Mouse (Mus musculus) bone marrow macrophage, adult 2 months (primary cell): ENCODE data around the gene Mrps23. TPM values are rescaled to one million over a fixed set of nuclear protein-coding genes. Genes with fewer than 3 reads are reported as not detected.
"Not testable (repeated sequence)": the region's sequence is repeated elsewhere in the genome, so short reads cannot be mapped to it uniquely, and the experiment has no call there.

Source experiments
- H3K27ac ChIP-seq: 2 replicates; pipeline ENCODE4 v1.5.1; 2012; ENCODE audit warnings: low read depth, low read length; ENCODE audit not compliant: insufficient read depth
- H3K4me1 ChIP-seq: 2 replicates; pipeline ENCODE4 v1.6.1; 2012; ENCODE audit warnings: low read length; ENCODE audit not compliant: control insufficient read depth, insufficient read depth
- H3K4me3 ChIP-seq: 2 replicates; pipeline ENCODE4 v1.5.1; 2012; ENCODE audit warnings: mild to moderate bottlenecking, low read length, moderate library complexity; ENCODE audit not compliant: insufficient read depth
- CTCF ChIP-seq: IDR thresholded peaks from 2 replicates; pipeline ENCODE4 v1.5.1; 2012; ENCODE audit warnings: low read depth, mild to moderate bottlenecking, low read length, moderate library complexity
- POLR2A ChIP-seq: IDR thresholded peaks from 2 replicates; pipeline ENCODE4 v1.6.1; 2012; ENCODE audit warnings: mild to moderate bottlenecking, low read depth, low read length, borderline replicate concordance
- polyA plus RNA-seq: library from polyadenylated mRNA; stranded (reverse); fragments of >200 nt; gene quantifications from 2 replicates; pipeline ENCODE4 v1.2.4, GENCODE M21; 2012; ENCODE audit not compliant: missing spikeins, insufficient read depth, insufficient read length

Mrps23 gene
- polyA plus RNA-seq, 1 experiment = 60.4 TPM

GRCm38 (mm10) chr11:88201172-88201571 lies 3.0 kb upstream of the Mrps23 start:
- H3K4me1 ChIP-seq = peaks cover 33% of the 10 kb centered on the region
- no peak for TF ChIP-seq POLR2A
- no peak for TF ChIP-seq CTCF

GRCm38 (mm10) chr11:88202077-88202476 lies 2.1 kb upstream of the Mrps23 start:
- Histone ChIP-seq H3K27ac (no peak overlapping the region), H3K4me3 (no peak overlapping the region), H3K4me1 (peaks cover 33% of the 10 kb centered on the region)
- no peak for TF ChIP-seq POLR2A
- TF ChIP-seq CTCF = no peak

More at GRCm38 (mm10) chr11:88201172-88201571, 3.0 kb upstream of the Mrps23 start:
- peak overlapping the region; percentile 22; the same call in 1 of the 2 replicates for H3K27ac ChIP-seq
- H3K4me3 ChIP-seq = no peak overlapping the region

- Histone ChIP-seq H3K27ac (peak overlapping the region; percentile 47), H3K4me1 (peaks cover 27% of the 10 kb centered on the region), H3K4me3 (peak overlapping the region; percentile 82)
- no peak for TF ChIP-seq CTCF
- TF ChIP-seq POLR2A = no peak
Observed at GRCm38 (mm10) chr11:88204593-88205368, 593 bp downstream of the Mrps23 start.

GRCm38 (mm10) chr11:88206576-88206975 lies 2.4 kb downstream of the Mrps23 start:
- not testable (repeated sequence) for H3K4me3 ChIP-seq, H3K27ac ChIP-seq
- TF ChIP-seq CTCF = 0 out of 2 replicates have a peak, but pooled peaks have one; percentile 8
- peaks cover 19% of the 10 kb centered on the region for H3K4me1 ChIP-seq

GRCm38 (mm10) chr11:88207697-88208096 lies 3.5 kb downstream of the Mrps23 start:
- TF ChIP-seq CTCF (no peak), POLR2A (no peak)
- Histone ChIP-seq H3K4me3 (no peak overlapping the region), H3K27ac (no peak overlapping the region), H3K4me1 (peaks cover 13% of the 10 kb centered on the region)

- Histone ChIP-seq H3K4me1 (no peaks in the 10 kb centered on the region), H3K4me3 (no peak overlapping the region), H3K27ac (no peak overlapping the region)
- TF ChIP-seq CTCF (no peak), POLR2A (no peak)
Observed at GRCm38 (mm10) chr11:88211824-88212582, 7.8 kb downstream of the Mrps23 start.

DNA sequence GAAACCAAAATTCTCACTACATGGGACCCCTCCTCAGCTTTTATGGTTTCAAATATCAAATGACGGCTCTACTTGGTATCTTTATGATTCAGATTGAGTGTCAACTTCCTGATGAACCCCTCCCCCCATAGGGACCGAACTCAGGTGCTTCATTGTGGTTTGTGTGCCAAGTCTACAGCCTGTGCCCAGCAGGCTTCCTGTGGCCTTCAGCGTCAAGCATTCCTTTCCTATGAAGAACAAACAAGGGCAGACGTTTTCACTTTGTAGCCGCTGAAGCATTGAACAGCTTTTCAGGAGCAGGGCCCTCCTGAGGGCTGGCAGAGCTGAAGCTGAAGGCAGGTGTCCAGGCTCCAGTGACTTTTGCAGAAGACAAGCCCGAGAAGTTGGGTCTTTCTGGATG lies 9.6 kb downstream of the Mrps23 start:
- peaks cover 3% of the 10 kb centered on the region; the same call in 1 of the 2 replicates for H3K4me1 ChIP-seq
- H3K27ac ChIP-seq = no peak overlapping the region
- TF ChIP-seq CTCF (no peak), POLR2A (no peak)
- H3K4me3 ChIP-seq = no peak overlapping the region

- H3K4me1 ChIP-seq = peaks cover 3% of the 10 kb centered on the region; the same call in 1 of the 2 replicates
- H3K4me3 ChIP-seq = no peak overlapping the region
- no peak overlapping the region for H3K27ac ChIP-seq
- no peak for TF ChIP-seq CTCF
- no peak for TF ChIP-seq POLR2A
Observed at GRCm38 (mm10) chr11:88214881-88215831, 11.0 kb downstream of the Mrps23 start.

GRCm38 (mm10) chr11:88216231-88216685 lies 12.1 kb downstream of the Mrps23 start:
- H3K4me1 ChIP-seq = peaks cover 3% of the 10 kb centered on the region; the same call in 1 of the 2 replicates
- H3K4me3 ChIP-seq = no peak overlapping the region
- TF ChIP-seq POLR2A (no peak), CTCF (peak; percentile 98)

More at GRCm38 (mm10) chr11:88216231-88216685, 12.1 kb downstream of the Mrps23 start:
- no peak overlapping the region for H3K27ac ChIP-seq
